28 mouse cellular contexts compared by ENCODE assay signal in genomic region chr14:32095646-32096045, GRCm38 (mm10). TPM values are rescaled to one million over a fixed set of nuclear protein-coding genes. Genes with fewer than 3 reads are reported as not detected.
DNase-seq lines count a peak whose midpoint lies in the region; ATAC-seq lines count a peak whose summit lies in the region.
"Had no signal": no experiment of that assay in that cellular context is flagged by ENCODE, and none has a peak within 500 bp of the region (broad histone marks: within the 10 kb centered on the region; RNA-seq: fewer than 3 reads in every experiment).

No protein-coding gene starts in this region.

- H3K27me3 ChIP-seq in kidney, embryonic 14.5 days (ENCODE audit: control insufficient read depth, insufficient read depth, low read length), result no peaks in the 10 kb centered on the region
- H3K27me3 ChIP-seq in kidney, embryonic 16.5 days (ENCODE audit: insufficient read depth, low read length), result no peaks in the 10 kb centered on the region
- H3K27me3 ChIP-seq: CH12.LX; embryonic facial prominence, embryonic 12.5 days; forebrain, embryonic 13.5 days; forebrain, embryonic 15.5 days; Patski had no signal

- no peak for ATAC-seq in kidney, embryonic 14.5 days (ENCODE audit: low FRiP score, low TSS enrichment)
- no peak for ATAC-seq in kidney, embryonic 16.5 days (ENCODE audit: low FRiP score, low TSS enrichment)
- ATAC-seq: activated CD4-positive, CD25-positive, alpha-beta regulatory T cell, adult 4 months; CD4-positive, CD25-positive, alpha-beta regulatory T cell, adult 4 months; forebrain, embryonic 13.5 days; forebrain, embryonic 15.5 days; Patski had no signal

- H3K27ac ChIP-seq in kidney, embryonic 14.5 days (ENCODE audit: low read depth, low read length), result peak overlapping the region; percentile 44; the same call in 1 of the 2 replicates
- H3K27ac ChIP-seq in kidney, embryonic 16.5 days (ENCODE audit: low read length), result peak overlapping the region; percentile 61
- H3K27ac ChIP-seq: embryonic facial prominence, embryonic 10.5 days; embryonic facial prominence, embryonic 12.5 days; forebrain, embryonic 13.5 days; forebrain, embryonic 15.5 days had no signal

- no peaks in the 10 kb centered on the region for H3K9me3 ChIP-seq in kidney, embryonic 14.5 days (ENCODE audit: control insufficient read depth, low read length)
- no peaks in the 10 kb centered on the region for H3K9me3 ChIP-seq in kidney, embryonic 16.5 days (ENCODE audit: low read length)
- H3K9me3 ChIP-seq: embryonic facial prominence, embryonic 10.5 days; embryonic facial prominence, embryonic 12.5 days; forebrain, embryonic 13.5 days; forebrain, embryonic 15.5 days; G1E had no signal

- H3K36me3 ChIP-seq in kidney, embryonic 14.5 days (ENCODE audit: control insufficient read depth, insufficient read depth, low read length), result peaks cover 78% of the 10 kb centered on the region
- H3K36me3 ChIP-seq in kidney, embryonic 16.5 days (ENCODE audit: insufficient read depth, low read length), result peaks cover 72% of the 10 kb centered on the region

- no peak overlapping the region for H3K9ac ChIP-seq in kidney, embryonic 14.5 days (ENCODE audit: low read depth, low read length)
- H3K9ac ChIP-seq in kidney, embryonic 16.5 days (replicated peaks; ENCODE audit: low read length), result no peak overlapping the region
- H3K9ac ChIP-seq: embryonic facial prominence, embryonic 12.5 days; forebrain, embryonic 13.5 days; forebrain, embryonic 15.5 days had no signal

- peaks cover 6% of the 10 kb centered on the region for H3K4me1 ChIP-seq in kidney, embryonic 14.5 days (ENCODE audit: control insufficient read depth, insufficient read depth, low read length)
- peaks cover 20% of the 10 kb centered on the region for H3K4me1 ChIP-seq in kidney, embryonic 16.5 days (ENCODE audit: insufficient read depth, low read length)
- H3K4me1 ChIP-seq: forebrain, embryonic 13.5 days; forebrain, embryonic 15.5 days had no signal

- DNase-seq in heart, adult 11 months, result peak; percentile 51
- no peak for DNase-seq in heart, postnatal 4 days
- DNase-seq in kidney, postnatal 10 days, result no peak
- DNase-seq in kidney, postnatal 36 days, result no peak
- DNase-seq: adrenal gland, adult 8-10 months; adrenal gland, postnatal 14 days; adrenal gland, postnatal 36 days; B cell, adult 2 months; cerebellum, adult 11-12 months; cerebellum, adult 2 months; cerebellum, adult 9-10 months; cerebellum, postnatal 10 days; cerebellum, postnatal 25 days had no signal

- H3K4me2 ChIP-seq in kidney, embryonic 14.5 days (replicated peaks; ENCODE audit: low read depth, low read length), result no peak overlapping the region
- H3K4me2 ChIP-seq in kidney, embryonic 16.5 days (replicated peaks; ENCODE audit: low read depth, low read length), result no peak overlapping the region
- H3K4me2 ChIP-seq: embryonic facial prominence, embryonic 12.5 days; forebrain, embryonic 13.5 days; forebrain, embryonic 15.5 days had no signal

- no peak overlapping the region for H3K4me3 ChIP-seq in kidney, embryonic 14.5 days (ENCODE audit: low read length)
- H3K4me3 ChIP-seq in kidney, embryonic 16.5 days (ENCODE audit: low read length), result no peak overlapping the region
- H3K4me3 ChIP-seq: embryonic facial prominence, embryonic 10.5 days; embryonic facial prominence, embryonic 12.5 days; forebrain, embryonic 13.5 days; forebrain, embryonic 15.5 days had no signal

- 58% methylated on average over 5 of the region's 5 CpGs for WGBS in kidney, embryonic 14.5 days
- 50% methylated on average over 5 of the region's 5 CpGs for whole genome bisulfite sequencing in kidney, embryonic 16.5 days

RNA-seq across cellular contexts. Expression of gene Dph3, which starts 10.1 kb away (rescaled TPM):
- 10 to 100 TPM; 81.4 to 84.0 TPM for total RNA-seq in heart, postnatal 4 days (2021)
- polyA plus RNA-seq in kidney, embryonic 14.5 days (2014; fragmentation: Nextera tagmentation; extraction: Ambion mirVana), result 102 and 136 TPM in 2 replicates
- 88.1 and 90.9 TPM in 2 replicates for polyA plus RNA-seq in kidney, embryonic 16.5 days (2015; fragmentation: Nextera tagmentation; extraction: Ambion mirVana)

RNA-seq across cellular contexts. Expression of gene Oxnad1, which starts 10.5 kb away (rescaled TPM):
- 10 to 100 TPM; 39.7 to 44.3 TPM for total RNA-seq in heart, postnatal 4 days (2021)
- polyA plus RNA-seq in kidney, embryonic 14.5 days (2014; fragmentation: Nextera tagmentation; extraction: Ambion mirVana), result 29.1 and 33.6 TPM in 2 replicates
- polyA plus RNA-seq in kidney, embryonic 16.5 days (2015; fragmentation: Nextera tagmentation; extraction: Ambion mirVana), result 35.2 and 36.9 TPM in 2 replicates

RNA-seq across cellular contexts. Expression of gene Msmb, which starts 46.2 kb away (rescaled TPM):
- not detected for total RNA-seq in heart, postnatal 4 days (2021)
- not detected in 2 replicates for polyA plus RNA-seq in kidney, embryonic 14.5 days (2014; fragmentation: Nextera tagmentation; extraction: Ambion mirVana)
- polyA plus RNA-seq in kidney, embryonic 16.5 days (2015; fragmentation: Nextera tagmentation; extraction: Ambion mirVana), result not detected in 2 replicates
- total RNA-seq: adrenal gland, adult 18-20 months; adrenal gland, adult 8-10 months; adrenal gland, postnatal 14 days; adrenal gland, postnatal 36 days; CH12.LX had no signal
- polyA plus RNA-seq: CD4-positive, CD25-positive, alpha-beta regulatory T cell, adult 4 months; cerebellum, adult 2 months; cortical plate, adult 2 months; embryonic facial prominence, embryonic 10.5 days; embryonic facial prominence, embryonic 12.5 days; embryonic facial prominence, embryonic 14.5 days; forebrain, embryonic 11.5 days; forebrain, embryonic 13.5 days; forebrain, embryonic 15.5 days; G1E; Patski had no signal
